Comparison of ENCODE assay signal across 8 mouse cellular contexts in genomic region chr13:36578569-36579333, GRCm38 (mm10).
DNase-seq lines count a peak whose midpoint lies in the region; ATAC-seq lines count a peak whose summit lies in the region.

No protein-coding gene starts in this region.

- 2% methylated on average over 41 of the region's 41 CpGs for WGBS in intestine, embryonic 14.5 days

- no peaks in the 10 kb centered on the region for H3K27me3 ChIP-seq in intestine, embryonic 14.5 days (replicated peaks; ENCODE audit: control insufficient read depth, insufficient read depth, low read length)

- no peak overlapping the region for H3K27ac ChIP-seq in intestine, embryonic 14.5 days (ENCODE audit: low read depth)

- peak; percentile 96 for ATAC-seq in intestine, embryonic 14.5 days (replicated peaks; ENCODE audit: low FRiP score, low TSS enrichment, low read depth)

- H3K36me3 ChIP-seq in intestine, embryonic 14.5 days (ENCODE audit: control insufficient read depth, insufficient read depth, low read length), result no peaks in the 10 kb centered on the region

- H3K4me2 ChIP-seq in intestine, embryonic 14.5 days (ENCODE audit: low read length), result peak overlapping the region; percentile 73

- H3K4me3 ChIP-seq in intestine, embryonic 14.5 days (ENCODE audit: low read depth, low read length), result peak overlapping the region; percentile 50

- peak; percentile 83 for DNase-seq in adrenal gland, postnatal 14 days
- DNase-seq in embryo, embryonic 10.5 days (ENCODE audit: low spot score), result peak; percentile 89
- DNase-seq in gastrocnemius, postnatal 25 days, result peak; percentile 56
- peak; percentile 77 for DNase-seq in intestine, embryonic 14.5 days (ENCODE audit: low spot score)
- peak; percentile 69 to 90 for DNase-seq in left cerebral cortex, adult 8-10 months (ENCODE audit: low spot score in 2 of 2)
- peak; percentile 46 for DNase-seq in lung, postnatal 36 days
- DNase-seq in right cerebral cortex, postnatal 14 days, result peak; percentile 88
- no peak for DNase-seq in c-Kit-positive CD71-positive TER-119-positive erythroid progenitor cells, embryonic 14.5 days (ENCODE audit: low spot score)

- no peaks in the 10 kb centered on the region for H3K9me3 ChIP-seq in intestine, embryonic 14.5 days (ENCODE audit: control insufficient read depth, low read length)

- peak overlapping the region; percentile 55 for H3K9ac ChIP-seq in intestine, embryonic 14.5 days (ENCODE audit: low read length)

- peaks cover 7% of the 10 kb centered on the region for H3K4me1 ChIP-seq in intestine, embryonic 14.5 days (replicated peaks; ENCODE audit: control insufficient read depth, insufficient read depth, low read length)
